Mouse (Mus musculus) cerebellum, adult 11-12 months (tissue): ENCODE results near the gene Dnmbp.

Source experiments
- DNase-seq: peaks from one replicate; pipeline ENCODE4 v3.0.0; 2022

The Dnmbp gene

DNA sequence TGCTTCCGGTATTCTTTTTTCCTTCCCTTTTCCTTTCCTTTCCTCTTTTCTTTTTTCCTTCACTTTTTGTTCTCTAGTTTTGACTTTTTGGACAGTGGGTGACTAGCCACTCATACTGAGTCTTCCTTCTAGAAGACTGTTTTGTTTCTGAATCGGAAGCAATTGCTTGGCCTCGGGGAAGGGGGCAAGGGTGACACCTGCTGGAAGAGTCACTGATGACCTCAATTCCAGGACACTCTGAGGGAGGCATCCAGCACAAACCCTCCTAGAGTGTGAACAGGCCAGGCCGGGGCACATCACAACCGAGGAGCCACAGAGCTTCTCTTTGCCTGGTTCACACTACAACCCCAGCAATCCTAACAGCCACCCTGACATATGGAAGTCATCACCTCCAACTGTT is 34.0 kb downstream of the Dnmbp start:
- no peak for DNase-seq

DNA sequence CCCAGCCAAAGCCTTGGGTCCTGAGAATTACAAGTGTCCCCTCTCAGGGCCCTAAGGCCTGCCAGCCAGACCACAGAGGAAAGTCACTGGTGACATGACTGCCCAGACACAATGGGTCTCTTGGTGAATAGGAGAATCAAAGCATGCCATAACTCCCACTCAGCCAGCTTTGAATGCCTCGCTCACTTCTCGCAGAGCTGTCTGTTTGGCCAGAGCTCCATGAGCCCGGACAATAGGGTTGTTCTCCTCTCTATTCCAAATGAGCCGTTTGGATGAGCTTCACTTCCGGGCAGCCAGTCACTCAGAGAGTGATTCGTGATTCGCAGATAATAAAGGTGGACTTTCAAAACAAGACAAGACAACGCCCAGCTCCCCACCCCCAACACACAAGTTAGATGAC is 34.9 kb downstream of the Dnmbp start:
- no peak for DNase-seq

DNA sequence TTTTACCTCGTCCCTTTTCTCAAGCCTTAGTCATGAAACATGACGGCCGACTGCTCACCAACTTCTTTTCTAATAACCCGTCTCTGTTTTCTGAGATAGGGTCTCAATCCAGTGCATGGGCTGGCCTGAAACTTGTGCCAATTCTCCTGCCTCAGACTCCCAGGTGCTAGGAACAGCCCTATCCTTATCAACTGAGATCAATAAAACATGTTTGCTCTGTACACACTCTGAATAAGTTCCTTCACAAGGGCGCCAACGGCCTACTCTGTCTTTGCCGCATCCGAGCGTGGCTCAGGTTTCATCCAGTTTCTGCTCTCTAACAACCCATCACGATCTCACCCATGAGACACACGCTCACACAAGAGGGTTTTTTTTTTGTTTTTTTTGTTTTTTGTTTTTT is 35.7 kb downstream of the Dnmbp start:
- DNase-seq, result no peak

DNA sequence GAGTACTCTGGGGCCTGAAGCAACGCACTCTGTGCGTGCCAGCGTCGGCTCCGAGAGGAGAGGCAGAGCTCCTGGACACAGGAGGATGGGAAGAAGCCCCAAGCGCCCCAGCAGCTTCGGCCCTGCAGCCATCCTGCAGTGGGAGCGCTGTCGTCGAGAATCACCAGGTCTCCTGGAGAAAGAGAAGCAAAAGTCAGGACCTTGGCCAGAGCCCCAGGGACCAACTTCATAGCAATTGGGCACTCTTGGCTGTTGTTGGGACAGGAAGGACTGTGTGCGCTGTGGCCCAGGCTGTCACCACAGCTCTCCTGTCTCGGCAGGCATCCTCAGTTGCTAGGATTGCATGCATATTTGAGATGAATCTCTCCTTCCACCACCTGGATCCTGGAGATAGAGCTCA is 37.1 kb downstream of the Dnmbp start:
- DNase-seq, result no peak

DNA sequence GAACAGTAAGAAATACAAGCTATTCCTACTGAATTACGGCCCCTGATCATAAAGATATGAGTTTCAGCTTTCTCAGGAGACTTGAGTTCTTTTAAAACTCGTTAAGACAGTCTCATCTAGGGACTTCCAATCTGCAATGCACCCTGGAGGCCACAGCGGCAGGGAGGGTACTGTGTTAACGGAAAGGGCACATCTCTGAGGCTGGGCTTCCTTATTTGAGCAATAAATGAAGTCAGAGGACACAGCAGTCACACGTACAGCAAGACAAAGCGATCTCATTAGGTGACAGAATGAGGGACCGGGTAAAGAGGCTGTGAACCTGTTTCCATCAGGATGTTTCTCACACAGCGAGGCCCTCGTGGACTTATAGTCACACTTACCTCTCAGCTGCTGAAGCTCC is 39.3 kb downstream of the Dnmbp start:
- no peak for DNase-seq

DNA sequence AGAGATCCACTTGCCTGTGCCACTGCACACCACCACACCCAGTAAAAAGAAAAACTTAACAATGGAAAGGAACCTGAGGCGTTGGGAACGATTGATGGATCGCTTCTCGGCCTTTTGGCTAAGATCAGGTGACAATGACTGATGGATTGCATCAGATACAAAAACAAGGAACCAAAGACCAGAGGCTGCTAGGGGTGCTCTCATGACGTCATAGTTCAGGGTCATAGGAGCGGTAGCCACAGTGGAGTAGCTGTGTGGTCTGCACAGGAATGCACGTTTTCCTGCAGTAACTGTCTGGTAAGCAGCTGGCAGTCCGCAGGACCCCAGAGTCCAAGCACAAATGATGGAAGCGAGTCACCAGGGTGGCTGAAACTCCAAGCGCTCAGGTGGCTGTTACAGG is 41.4 kb downstream of the Dnmbp start:
- DNase-seq, result no peak

DNA sequence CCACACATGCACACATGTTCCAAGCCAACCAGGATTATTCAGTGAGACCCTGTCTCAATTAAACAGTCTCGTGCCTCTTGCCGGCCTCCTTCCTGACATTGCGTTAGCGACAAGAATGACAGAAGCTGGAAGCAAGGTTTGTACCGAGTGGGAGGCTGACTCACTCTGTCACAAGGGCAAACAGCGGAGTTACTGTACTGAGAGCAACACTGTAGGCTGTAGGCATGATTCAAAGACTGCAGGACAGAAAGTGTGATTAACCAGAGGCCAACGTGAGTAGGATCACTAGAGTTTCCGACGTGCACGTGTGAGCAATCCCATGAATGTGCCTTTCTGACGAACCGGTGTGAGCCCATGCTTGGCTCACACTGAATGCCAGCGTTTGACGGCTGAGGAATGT is 43.5 kb downstream of the Dnmbp start:
- DNase-seq, result no peak

DNA sequence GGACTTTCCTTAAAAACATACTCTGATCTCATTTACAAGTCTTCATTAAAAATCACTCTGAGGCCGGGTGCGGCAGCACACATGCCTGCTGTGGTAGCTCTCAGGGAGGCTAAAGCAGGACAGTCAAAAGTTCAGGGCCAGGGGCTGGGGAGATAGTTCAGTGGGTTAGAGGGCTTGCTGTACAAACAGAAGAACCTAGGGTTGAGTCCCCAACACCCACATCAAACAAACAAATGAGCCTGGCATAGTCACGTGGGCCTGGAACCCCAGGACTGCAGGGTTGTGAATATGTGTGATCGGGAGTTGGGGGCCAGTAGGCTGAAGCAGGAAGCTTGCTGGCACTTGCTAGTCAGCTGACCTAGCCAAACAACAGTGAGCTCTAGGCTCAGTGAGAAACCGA is 44.0 kb downstream of the Dnmbp start:
- no peak for DNase-seq

DNA sequence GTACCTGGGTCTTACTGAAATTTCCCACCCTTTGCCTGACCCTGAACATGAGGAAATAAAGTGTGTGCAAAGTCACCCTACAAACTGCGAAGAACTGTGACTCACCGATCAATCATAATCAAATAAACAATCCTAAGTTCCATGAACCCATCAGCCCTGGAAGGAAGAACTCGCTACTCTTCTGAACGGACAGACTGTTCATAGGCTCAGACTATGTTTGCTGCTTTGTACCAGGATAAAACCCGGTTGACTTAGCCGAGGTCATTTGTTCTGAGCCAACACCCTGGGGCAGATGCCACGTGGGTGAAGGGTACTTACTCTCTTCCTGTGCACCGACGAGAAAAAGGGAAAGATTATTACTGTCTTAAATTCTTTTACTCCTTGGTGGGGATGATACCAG is 45.2 kb downstream of the Dnmbp start:
- DNase-seq, result no peak

DNA sequence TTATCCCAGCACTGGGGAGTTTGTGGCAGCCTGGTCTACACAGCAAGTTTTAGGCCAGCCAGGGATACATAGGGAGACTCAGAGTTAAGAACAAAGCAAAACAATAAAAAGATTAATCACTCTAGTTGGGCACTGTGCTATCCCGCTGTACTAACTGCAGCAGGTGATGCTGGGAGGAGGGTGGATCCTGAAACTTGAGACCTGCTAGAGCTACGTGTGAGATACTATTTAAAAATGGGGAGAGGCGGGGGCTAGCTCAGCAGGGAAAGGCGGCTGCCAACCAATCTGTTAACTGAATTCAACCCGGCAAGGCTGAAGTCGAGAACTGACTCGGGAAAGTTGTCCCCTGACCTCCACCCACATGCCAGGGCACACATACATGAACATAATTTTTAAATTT is 45.9 kb downstream of the Dnmbp start:
- DNase-seq, result no peak

DNA sequence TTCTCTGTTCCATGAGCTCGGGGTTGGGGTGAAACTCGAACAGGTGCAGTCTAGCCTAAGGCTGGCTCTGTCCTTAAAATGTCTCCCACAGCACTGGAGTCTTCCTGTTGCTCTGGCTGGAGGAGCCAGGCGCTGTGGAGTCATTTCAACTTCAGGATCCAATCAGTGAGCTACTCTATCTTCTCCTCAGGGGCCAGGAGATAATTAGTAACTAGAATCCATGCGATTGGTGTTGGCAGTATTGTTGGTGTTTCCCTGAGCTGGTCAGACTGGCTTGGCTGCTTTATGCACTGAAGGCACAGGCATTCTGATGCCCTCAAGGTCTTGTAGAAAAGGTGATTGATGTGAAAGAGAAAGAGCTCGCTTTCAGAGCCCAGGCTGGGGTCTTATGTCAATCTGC is 49.5 kb downstream of the Dnmbp start:
- DNase-seq, result no peak

DNA sequence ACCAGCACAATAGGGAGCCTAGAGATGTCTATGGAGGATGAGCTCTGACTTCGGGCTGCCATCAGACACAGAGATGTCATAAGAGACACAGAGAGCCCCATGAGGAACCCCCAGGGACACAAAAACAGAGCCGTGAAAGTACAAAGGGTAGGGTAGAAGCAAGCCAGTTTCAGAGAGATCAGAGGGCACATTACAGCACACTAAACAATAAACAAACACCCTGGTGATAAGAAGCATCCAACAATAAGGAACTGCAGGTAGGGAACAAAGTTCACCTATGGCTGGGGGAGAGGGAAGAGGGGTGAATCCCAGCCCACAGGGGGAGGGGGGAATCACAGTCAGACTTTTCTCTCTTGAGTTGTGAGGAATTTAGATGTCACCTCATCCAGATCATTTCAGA is 52.3 kb downstream of the Dnmbp start:
- no peak for DNase-seq

DNA sequence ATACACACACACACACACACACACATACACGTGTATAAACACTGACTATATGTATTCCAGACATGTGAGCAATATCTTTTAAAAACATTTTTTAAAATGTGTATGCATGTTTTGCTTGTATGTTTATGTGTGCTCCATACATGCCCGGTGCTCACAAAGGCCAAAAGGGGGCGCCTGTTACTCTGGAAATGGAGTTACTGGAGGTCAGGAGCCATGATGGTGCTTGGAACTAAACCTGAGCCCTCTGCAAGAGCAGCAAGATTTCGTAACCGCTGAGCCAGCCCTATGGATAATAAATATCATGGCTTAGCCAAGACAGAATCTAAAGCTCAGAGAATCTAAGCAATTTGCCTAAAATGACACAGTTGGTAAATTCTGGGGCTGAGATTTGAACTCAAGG is 52.7 kb downstream of the Dnmbp start:
- DNase-seq, result no peak

DNA sequence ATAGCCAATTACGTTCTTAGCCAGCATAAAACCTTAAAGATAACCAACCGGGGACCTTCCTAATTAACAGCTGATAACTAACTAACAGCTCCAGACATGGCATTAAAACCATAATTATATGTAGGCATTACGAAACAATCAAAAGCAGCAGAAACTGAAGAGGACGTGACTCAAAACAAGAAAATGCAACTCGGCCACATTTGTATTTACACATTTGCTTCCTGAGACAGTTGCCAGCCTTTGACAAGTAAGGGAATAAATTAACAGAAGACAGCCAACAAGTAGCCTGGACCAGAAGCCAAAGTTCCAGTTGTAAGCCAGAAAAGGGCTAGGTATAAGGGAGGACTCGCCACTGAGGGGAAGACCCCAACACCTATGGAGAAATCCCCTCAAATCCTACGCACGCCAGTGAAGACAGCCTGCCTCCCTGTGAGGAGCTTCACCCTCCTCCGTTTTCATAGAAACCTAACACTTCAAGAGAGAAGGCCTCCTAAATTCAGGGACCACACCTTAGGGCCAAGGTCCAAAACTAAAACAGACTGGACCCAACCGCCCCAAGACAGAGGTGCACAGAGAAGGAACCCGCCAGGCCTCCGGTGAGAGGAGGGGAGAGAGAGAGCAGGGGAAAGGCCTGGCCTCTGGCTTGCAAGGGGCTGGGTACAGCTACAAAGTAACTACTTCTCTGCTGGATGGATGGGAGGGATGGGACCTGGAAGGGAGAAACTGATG is 53.5 kb downstream of the Dnmbp start:
- DNase-seq, result no peak

DNA sequence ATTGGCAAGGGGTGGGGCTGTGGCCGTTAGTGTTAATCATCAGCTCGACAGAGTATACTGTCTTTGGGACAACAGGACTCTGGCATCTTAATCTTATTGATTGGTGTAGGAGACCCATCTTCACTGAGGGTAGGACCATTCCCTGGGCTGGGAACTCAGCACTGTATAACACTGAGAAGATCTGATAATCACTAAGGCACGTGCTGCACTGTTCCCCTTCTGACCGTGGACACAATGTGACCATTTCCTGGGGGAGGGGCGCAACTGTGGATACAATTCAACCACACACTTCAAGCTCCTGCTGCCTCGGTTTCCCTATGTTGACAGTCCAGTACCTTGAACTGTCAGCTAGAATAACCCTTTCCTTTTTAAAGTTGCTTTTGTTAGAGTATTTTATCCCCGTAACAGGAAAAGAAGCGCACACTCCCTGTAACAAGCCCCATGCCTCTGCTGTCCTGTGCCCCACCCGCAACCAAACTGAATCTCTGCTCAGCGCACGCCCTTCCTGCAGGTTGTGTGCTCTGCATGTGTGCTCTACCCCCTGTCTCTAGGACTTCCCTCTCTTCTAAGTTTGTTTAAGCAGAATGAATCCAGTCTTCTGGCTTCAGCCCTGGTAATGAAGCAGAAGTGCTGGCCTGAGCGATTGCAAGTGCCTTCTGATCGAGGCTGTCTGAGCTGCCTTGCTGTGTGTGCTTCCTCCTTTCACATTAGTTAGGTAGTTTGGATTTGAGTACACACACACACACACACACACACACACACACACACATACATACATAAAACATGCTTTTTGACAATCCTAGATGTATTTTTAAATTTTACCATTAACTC is 55.1 kb downstream of the Dnmbp start:
- DNase-seq, result no peak

DNA sequence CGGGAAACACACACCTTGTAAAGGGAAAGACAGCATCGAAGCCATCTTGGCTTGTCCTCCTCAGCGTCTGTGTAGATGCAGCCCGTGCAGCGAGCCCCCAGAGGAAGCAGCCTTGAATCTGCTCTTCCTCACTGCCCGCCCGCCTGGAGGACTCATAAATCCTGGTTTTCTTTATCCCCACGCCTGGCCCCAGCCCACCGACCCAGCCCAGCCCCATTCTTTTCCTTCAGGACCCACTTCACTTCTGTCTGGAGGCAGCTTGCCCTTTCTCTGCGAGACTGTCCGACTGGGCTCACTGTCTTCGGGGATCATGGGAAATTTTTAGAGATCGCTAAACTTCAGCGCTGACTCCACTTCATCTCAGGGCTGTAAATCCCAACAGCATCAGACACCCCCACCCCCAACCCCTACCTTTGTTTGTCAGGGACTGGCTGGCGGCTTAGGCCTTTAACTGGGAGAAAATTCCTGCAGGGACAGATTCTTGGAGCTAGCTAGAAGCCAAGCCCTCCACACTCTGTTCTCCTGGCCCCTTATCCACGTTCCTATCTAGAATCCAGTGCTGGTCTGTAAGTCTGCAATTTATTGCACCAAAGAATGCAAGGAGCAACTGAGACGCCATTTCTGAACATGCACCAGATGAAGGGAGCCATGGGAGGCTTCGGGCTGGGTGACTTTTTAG is 57.0 kb downstream of the Dnmbp start:
- no peak for DNase-seq

DNA sequence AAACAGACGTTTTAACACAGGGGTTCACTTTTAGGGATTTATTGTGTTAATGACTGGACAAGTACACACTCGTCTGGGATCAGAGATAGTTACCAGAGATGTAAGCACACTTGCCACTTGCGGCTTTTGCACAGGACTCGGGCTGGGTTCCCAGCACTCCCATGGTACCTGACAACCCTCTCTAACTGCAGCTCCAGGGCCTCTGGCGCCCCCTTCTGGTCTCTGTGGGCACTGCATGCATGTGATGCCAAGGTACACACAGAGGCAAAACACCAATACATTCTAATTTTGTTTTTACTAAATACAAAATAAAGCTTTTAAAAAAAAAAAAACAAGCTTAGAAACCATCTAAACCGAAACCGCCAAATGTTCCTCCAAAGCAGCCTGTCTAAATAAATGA is 58.4 kb downstream of the Dnmbp start:
- no peak for DNase-seq

DNA sequence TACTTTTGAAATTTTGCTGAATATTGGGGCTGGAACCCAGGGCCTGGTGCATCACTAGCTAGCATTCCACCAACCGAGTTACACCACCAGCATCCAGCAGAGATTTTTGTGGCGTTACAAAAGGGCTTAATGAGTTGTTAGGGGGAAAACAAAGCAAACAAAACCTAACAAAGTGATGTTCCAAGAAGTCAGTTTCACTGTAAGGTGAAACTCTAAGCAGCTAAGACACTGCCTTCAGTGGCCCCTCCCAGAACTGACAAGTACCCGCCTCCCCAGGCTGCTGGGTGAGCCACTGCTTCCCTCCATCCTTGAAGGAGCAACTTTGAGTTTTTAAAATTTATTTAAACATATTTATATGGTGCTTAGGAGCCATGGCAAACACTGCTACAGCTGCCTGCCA is 59.6 kb downstream of the Dnmbp start:
- no peak for DNase-seq

DNA sequence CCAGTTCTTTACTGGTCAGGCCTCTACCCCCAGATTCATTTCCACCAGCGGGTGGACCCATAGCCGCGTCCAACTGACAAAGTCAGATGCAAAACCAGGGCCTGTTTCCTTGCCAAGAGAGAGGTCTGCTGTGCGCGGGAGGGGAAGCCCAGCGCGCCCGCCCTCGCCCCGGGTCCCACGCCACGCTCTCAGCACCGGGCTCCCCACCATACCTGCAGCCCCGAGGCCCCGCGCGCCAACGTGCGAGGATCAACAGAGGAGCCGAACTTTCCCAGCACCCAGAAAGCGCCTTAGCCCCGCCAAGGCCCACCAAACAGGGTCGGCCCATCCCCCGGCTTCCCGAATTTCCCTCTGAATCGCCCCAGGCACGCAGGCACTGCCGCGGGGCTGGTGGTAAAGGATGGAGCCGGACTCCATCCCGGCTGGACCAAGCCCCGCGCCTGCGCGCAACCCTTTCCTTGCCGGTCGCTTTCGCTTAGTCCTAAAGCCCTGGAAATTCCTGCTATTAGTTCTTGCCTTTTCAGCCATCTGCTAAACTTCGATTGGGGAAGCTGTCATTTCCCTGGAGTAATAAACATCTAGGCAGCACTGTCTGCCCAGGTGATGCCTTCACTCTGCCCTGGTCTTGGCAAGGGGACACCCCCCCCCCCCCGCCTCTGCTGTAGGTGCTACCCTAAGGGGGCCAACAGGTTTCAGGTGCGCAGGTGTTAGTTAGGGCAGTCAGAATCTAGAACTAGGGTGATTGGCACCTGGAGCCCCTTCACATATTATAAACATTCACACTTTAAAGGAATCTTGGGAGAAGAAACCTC is 60.4 kb downstream of the Dnmbp start:
- peak; percentile 60 for DNase-seq

DNA sequence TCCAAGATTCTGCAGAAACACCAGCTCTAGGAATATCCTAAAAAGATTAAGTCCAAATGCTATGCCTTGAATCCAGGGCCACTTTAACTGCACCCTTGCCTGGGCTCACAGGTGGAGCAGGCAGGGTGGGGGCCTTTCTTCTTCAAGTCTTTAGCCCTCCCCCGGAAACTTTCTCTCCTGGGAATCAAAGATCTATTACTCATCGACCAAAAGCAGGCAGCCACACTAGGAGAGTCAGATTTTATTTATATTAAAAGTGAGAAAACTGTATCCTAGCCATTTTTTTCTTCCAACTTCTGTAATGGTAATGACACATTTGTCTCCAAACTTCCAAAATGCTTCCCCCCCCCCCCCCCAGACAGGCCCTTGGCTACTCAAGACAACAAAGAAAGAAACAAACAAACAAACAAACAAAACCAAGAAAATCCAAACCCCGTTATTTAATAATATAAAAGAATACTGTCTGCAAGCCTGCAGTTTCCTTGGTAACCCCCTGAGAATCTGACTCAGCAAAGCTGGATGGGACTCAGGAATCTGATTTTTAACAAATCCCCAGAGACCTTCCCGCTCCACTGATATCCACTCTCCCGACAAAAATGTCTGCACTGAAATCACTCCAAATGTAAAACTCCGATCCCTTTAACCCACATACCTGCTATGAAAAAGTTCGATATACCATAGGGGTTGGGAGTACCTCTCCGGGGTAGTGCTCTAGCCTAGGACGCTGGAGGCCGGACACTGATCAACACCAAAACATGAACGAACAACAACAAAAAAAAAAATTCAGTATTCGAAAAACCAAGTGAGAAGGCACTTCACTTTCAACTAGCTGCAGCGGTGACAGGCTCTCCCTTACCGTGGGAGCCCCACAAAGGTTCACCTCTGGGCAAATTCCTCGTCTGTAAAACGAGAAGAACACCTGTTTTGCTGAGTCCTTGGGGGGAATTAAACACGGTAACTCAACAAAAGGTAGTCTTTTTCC is 61.6 kb downstream of the Dnmbp start:
- DNase-seq, result no peak

DNA sequence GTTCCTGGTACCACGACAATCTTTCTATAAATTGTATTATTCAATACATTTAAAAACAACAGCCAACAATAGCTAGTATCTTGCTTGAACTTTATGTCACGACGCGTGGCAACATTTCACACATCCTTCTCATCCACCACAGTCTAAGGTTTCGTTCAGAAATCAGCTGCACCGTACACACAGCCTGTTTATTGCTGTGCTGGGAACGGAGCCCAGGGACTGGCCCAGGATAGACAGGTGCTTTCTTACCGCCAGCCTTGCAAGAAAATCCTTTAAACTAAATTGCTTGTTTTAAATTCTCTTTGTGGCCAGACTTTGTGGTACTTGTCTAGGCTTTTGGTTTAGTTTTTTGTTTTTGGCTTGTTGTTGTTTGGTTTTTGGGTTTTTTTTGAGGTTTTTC is 62.6 kb downstream of the Dnmbp start:
- DNase-seq, result no peak

DNA sequence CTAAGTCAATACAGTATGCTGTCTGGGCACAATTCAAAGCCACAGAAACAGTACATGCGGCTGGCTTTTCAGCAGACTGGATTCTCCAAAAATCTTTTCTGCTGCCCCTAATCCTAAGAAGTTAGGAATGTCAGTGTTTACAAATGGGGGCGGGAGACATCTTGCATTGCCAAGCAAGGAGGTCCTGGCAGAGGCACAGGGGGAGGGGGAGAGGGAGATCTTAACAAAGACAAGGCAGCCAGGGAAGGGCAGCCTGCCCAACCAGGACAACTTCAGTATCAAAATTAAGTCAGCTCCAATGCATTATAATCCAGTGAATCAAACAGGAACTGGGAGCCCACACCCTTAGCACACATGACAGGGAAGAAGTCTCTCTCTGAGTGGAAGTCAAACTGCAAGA is 64.0 kb downstream of the Dnmbp start:
- no peak for DNase-seq
